Mouse (Mus musculus) ES-E14 (cell line): ENCODE measurements around the gene Tmem274.

Experiments used
- HCFC1 ChIP-seq: IDR thresholded peaks from 2 replicates; pipeline ENCODE4 v1.6.1; 2012; ENCODE audit warnings: low read length, inconsistent platforms, borderline replicate concordance; ENCODE audit not compliant: insufficient read depth
- ZC3H11A ChIP-seq: IDR thresholded peaks from 2 replicates; pipeline ENCODE4 v1.6.1; 2012; ENCODE audit warnings: low read depth, mild to moderate bottlenecking, inconsistent platforms, low read length, borderline replicate concordance

DNA sequence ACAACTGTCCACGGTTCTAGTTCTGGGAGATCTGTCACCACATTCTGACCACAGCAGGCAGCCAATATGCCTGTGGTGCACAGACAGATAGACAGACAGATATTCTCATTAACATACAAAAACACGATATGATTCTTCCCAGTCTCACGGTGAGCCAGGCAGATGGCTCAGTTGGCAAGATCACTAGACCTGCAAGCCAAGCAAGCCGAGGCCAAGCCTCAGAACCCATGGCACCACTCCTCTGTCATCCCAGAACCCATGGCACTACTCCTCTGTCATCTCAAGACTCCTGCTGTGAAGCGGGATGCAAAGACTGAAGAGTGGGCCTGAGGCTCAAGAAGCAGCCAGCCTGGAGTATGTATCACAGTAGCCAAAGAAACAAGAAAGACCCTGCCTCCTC, 47.6 kb upstream of the Tmem274 start:
- no peak for TF ChIP-seq ZC3H11A
- TF ChIP-seq HCFC1 = no peak
